26 mouse cellular contexts compared by ENCODE assay signal in the genomic region with DNA sequence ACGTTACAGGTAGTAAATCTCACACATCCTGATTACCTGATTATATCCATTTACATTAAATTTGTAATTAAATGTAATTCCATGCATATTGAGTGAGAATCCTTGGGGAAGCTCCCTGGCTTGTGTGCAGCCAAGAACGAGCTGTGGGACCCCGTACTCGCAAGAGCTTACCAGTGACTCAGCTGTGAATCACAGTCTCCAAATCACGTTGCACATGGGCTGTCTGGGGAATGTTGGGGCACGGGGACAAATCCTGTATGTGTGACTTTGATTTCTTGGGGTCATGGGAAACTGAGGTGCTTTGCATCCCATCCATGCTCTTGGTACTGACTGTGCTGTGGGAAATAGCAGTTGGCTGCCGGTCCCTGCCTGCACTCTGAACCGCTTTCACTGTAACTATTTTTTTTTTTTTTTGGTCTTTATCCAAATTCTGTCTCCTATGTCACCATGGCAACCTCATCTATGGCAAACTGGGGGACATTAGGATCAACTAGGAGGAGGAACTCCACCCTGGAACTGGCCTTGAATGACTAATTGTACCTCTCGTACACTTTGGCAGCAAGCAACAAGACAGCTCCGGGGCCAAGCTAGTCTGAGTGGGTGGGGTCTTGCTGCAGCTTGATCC. TPM values are rescaled to one million over a fixed set of nuclear protein-coding genes. Genes with fewer than 3 reads are reported as not detected.
DNase-seq lines count a peak whose midpoint lies in the region; ATAC-seq lines count a peak whose summit lies in the region.
"Had no signal": no experiment of that assay in that cellular context is flagged by ENCODE, and none has a peak within 500 bp of the region (broad histone marks: within the 10 kb centered on the region; RNA-seq: fewer than 3 reads in every experiment).

No protein-coding gene starts in this region.

- peak; percentile 8 for DNase-seq in adrenal gland, adult 8-10 months
- DNase-seq in adrenal gland, adult 18-20 months (ENCODE audit: low spot score in 2 of 2), result no peak
- no peak for DNase-seq in neural tube, embryonic 10.5 days (ENCODE audit: extremely low spot score, low spot score)
- DNase-seq in embryo, embryonic 11 days, result no peak
- DNase-seq: cerebellum, adult 11 months; cerebellum, postnatal 25 days; heart, postnatal 36 days; kidney, postnatal 10 days; lung, adult 18-20 months; thymus, adult 2 months had no signal

- 40% methylated on average over 10 of the region's 10 CpGs for WGBS in neural tube, embryonic 13.5 days
- 39% methylated on average over 10 of the region's 10 CpGs for WGBS in hindbrain, embryonic 15.5 days
- 39% methylated on average over 10 of the region's 10 CpGs for WGBS in neural tube, embryonic 15.5 days
- 76% methylated on average over 10 of the region's 10 CpGs for WGBS in heart, embryonic 12.5 days

- peak; percentile 60; the same call in 1 of the 2 replicates for ATAC-seq in neural tube, embryonic 13.5 days (ENCODE audit: low read depth)
- ATAC-seq in hindbrain, embryonic 15.5 days (ENCODE audit: low FRiP score, low read depth), result peak; percentile 67
- peak; percentile 49; the same call in 1 of the 2 replicates for ATAC-seq in neural tube, embryonic 15.5 days (ENCODE audit: low FRiP score)
- no peak for ATAC-seq in heart, embryonic 12.5 days (ENCODE audit: insufficient number of reproducible peaks, low FRiP score)
- ATAC-seq: intestine, postnatal 0 days had no signal

- H3K27ac ChIP-seq in neural tube, embryonic 13.5 days (replicated peaks), result no peak overlapping the region
- H3K27ac ChIP-seq in hindbrain, embryonic 15.5 days (replicated peaks), result no peak overlapping the region
- H3K27ac ChIP-seq in neural tube, embryonic 15.5 days (replicated peaks), result no peak overlapping the region
- H3K27ac ChIP-seq in heart, embryonic 12.5 days (ENCODE audit: poor library complexity, severe bottlenecking), result no peak overlapping the region
- H3K27ac ChIP-seq: embryonic facial prominence, embryonic 10.5 days; heart, embryonic 13.5 days; layer of hippocampus, adult 2 months; stomach, embryonic 15.5 days had no signal

- no peak overlapping the region for H3K9ac ChIP-seq in neural tube, embryonic 13.5 days
- no peak overlapping the region for H3K9ac ChIP-seq in hindbrain, embryonic 15.5 days
- no peak overlapping the region for H3K9ac ChIP-seq in neural tube, embryonic 15.5 days (replicated peaks)
- no peak overlapping the region for H3K9ac ChIP-seq in heart, embryonic 12.5 days
- H3K9ac ChIP-seq: heart, embryonic 13.5 days; stomach, embryonic 15.5 days had no signal

- no peak overlapping the region for H3K4me3 ChIP-seq in neural tube, embryonic 13.5 days
- no peak overlapping the region for H3K4me3 ChIP-seq in hindbrain, embryonic 15.5 days
- no peak overlapping the region for H3K4me3 ChIP-seq in neural tube, embryonic 15.5 days (replicated peaks)
- H3K4me3 ChIP-seq in heart, embryonic 12.5 days, result no peak overlapping the region
- H3K4me3 ChIP-seq: embryonic facial prominence, embryonic 10.5 days; heart, embryonic 13.5 days; layer of hippocampus, adult 2 months; stomach, embryonic 15.5 days had no signal

- peaks cover 39% of the 10 kb centered on the region for H3K27me3 ChIP-seq in neural tube, embryonic 13.5 days
- peaks cover 12% of the 10 kb centered on the region; the same call in 1 of the 2 replicates for H3K27me3 ChIP-seq in hindbrain, embryonic 15.5 days
- H3K27me3 ChIP-seq in neural tube, embryonic 15.5 days (replicated peaks), result peaks cover 23% of the 10 kb centered on the region
- H3K27me3 ChIP-seq in heart, embryonic 12.5 days (replicated peaks), result peaks cover 28% of the 10 kb centered on the region

- H3K36me3 ChIP-seq in neural tube, embryonic 13.5 days, result no peaks in the 10 kb centered on the region
- H3K36me3 ChIP-seq in hindbrain, embryonic 15.5 days, result no peaks in the 10 kb centered on the region
- no peaks in the 10 kb centered on the region for H3K36me3 ChIP-seq in neural tube, embryonic 15.5 days
- no peaks in the 10 kb centered on the region for H3K36me3 ChIP-seq in heart, embryonic 12.5 days
- H3K36me3 ChIP-seq: embryonic facial prominence, embryonic 10.5 days; heart, embryonic 13.5 days; stomach, embryonic 15.5 days had no signal

- H3K4me1 ChIP-seq in neural tube, embryonic 13.5 days (replicated peaks), result peaks cover 21% of the 10 kb centered on the region
- peaks cover 16% of the 10 kb centered on the region for H3K4me1 ChIP-seq in hindbrain, embryonic 15.5 days (replicated peaks)
- H3K4me1 ChIP-seq in neural tube, embryonic 15.5 days, result peaks cover 20% of the 10 kb centered on the region
- H3K4me1 ChIP-seq in heart, embryonic 12.5 days (replicated peaks), result no peaks in the 10 kb centered on the region
- H3K4me1 ChIP-seq: heart, embryonic 13.5 days; stomach, embryonic 15.5 days had no signal

- no peaks in the 10 kb centered on the region for H3K9me3 ChIP-seq in neural tube, embryonic 13.5 days
- no peaks in the 10 kb centered on the region for H3K9me3 ChIP-seq in hindbrain, embryonic 15.5 days
- H3K9me3 ChIP-seq in neural tube, embryonic 15.5 days (replicated peaks), result no peaks in the 10 kb centered on the region
- no peaks in the 10 kb centered on the region; the same call in 1 of the 2 replicates for H3K9me3 ChIP-seq in heart, embryonic 12.5 days (replicated peaks)
- H3K9me3 ChIP-seq: embryonic facial prominence, embryonic 10.5 days; heart, embryonic 13.5 days; stomach, embryonic 15.5 days had no signal

- no peak overlapping the region for H3K4me2 ChIP-seq in neural tube, embryonic 13.5 days
- H3K4me2 ChIP-seq in hindbrain, embryonic 15.5 days, result no peak overlapping the region
- no peak overlapping the region for H3K4me2 ChIP-seq in neural tube, embryonic 15.5 days
- no peak overlapping the region for H3K4me2 ChIP-seq in heart, embryonic 12.5 days
- H3K4me2 ChIP-seq: heart, embryonic 13.5 days; stomach, embryonic 15.5 days had no signal

RNA-seq across cellular contexts. Expression of gene A230072I06Rik, which starts 19.8 kb away (rescaled TPM):
- total RNA-seq in adrenal gland, adult 8-10 months (2022), result not detected
- not detected for total RNA-seq in adrenal gland, adult 18-20 months (2021)
- not detected in 2 replicates for polyA plus RNA-seq in neural tube, embryonic 13.5 days (2015; fragmentation: Nextera tagmentation; extraction: Ambion mirVana)
- polyA plus RNA-seq in hindbrain, embryonic 15.5 days (2015; fragmentation: Nextera tagmentation; extraction: Ambion mirVana), result 0.10 and 0.20 TPM in 2 replicates
- not detected in 2 replicates for polyA plus RNA-seq in neural tube, embryonic 15.5 days (2015; fragmentation: Nextera tagmentation; extraction: Ambion mirVana)
- polyA plus RNA-seq in heart, embryonic 12.5 days (2016; fragmentation: Nextera tagmentation; extraction: Ambion mirVana), result not detected in 2 replicates
- total RNA-seq: CH12.LX; heart, postnatal 36 days; layer of hippocampus, adult 2 months; left cerebral cortex, postnatal 36 days; liver, adult 2 months had no signal
- polyA plus RNA-seq: embryonic facial prominence, embryonic 10.5 days; gonadal fat pad, adult 2 months; heart, embryonic 13.5 days; intestine, postnatal 0 days; liver, adult 2 months; neural tube, embryonic 11.5 days; spleen, adult 2 months; thymus, adult 2 months; urinary bladder, adult 2 months had no signal
